Mouse (Mus musculus) E14TG2a.4 (cell line): ENCODE measurements around the gene Zfp365.

ENCODE experiments used
- H3K27me3 ChIP-seq: 2 replicates; pipeline ENCODE4 v1.6.1; 2014; ENCODE audit warnings: low read length, control low read depth; ENCODE audit not compliant: insufficient read depth
- H3K36me3 ChIP-seq: 2 replicates; pipeline ENCODE4 v1.6.1; 2014; ENCODE audit warnings: low read length, control low read depth; ENCODE audit not compliant: insufficient read depth
- H3K4me1 ChIP-seq: replicated peaks from 2 replicates; pipeline ENCODE4 v1.6.1; 2014; ENCODE audit warnings: low read depth, low read length, control low read depth
- H3K4me3 ChIP-seq: replicated peaks from 2 replicates; pipeline ENCODE4 v1.5.1; 2014; ENCODE audit warnings: mild to moderate bottlenecking, low read length
- H3K9me3 ChIP-seq: 2 replicates; pipeline ENCODE4 v1.6.1; 2014; ENCODE audit warnings: low read length, control low read depth
- CTCF ChIP-seq: conservative IDR thresholded peaks from 2 replicates; pipeline ENCODE4 v1.5.1; 2014; ENCODE audit warnings: low read length
- NANOG ChIP-seq: IDR thresholded peaks from 2 replicates; pipeline ENCODE4 v1.6.1; 2014; ENCODE audit warnings: borderline replicate concordance, low read length, mixed read lengths
- POU5F1 ChIP-seq: IDR thresholded peaks from 2 replicates; pipeline ENCODE4 v1.6.1; 2014; ENCODE audit warnings: low read length, borderline replicate concordance

Zfp365 gene

GRCm38 (mm10) chr10:67851079-67851478 is 61.4 kb downstream of the Zfp365 start:
- Histone ChIP-seq H3K4me1 (peaks cover 5% of the 10 kb centered on the region), H3K9me3 (peaks cover 18% of the 10 kb centered on the region), H3K4me3 (no peak overlapping the region), H3K27me3 (no peaks in the 10 kb centered on the region), H3K36me3 (no peaks in the 10 kb centered on the region)
- TF ChIP-seq NANOG (no peak), CTCF (no peak), POU5F1 (no peak)

- Histone ChIP-seq H3K4me1 (peaks cover 9% of the 10 kb centered on the region), H3K9me3 (no peaks in the 10 kb centered on the region), H3K4me3 (no peak overlapping the region), H3K27me3 (no peaks in the 10 kb centered on the region), H3K36me3 (no peaks in the 10 kb centered on the region)
- TF ChIP-seq CTCF: no peak
- no peak for TF ChIP-seq POU5F1
Observed at GRCm38 (mm10) chr10:67846016-67846650, 66.3 kb downstream of the Zfp365 start.

- no peaks in the 10 kb centered on the region for H3K9me3 ChIP-seq
- H3K4me3 ChIP-seq: no peak overlapping the region
- H3K36me3 ChIP-seq: no peaks in the 10 kb centered on the region
- H3K27me3 ChIP-seq: no peaks in the 10 kb centered on the region
- H3K4me1 ChIP-seq: peaks cover 9% of the 10 kb centered on the region
- no peak for TF ChIP-seq POU5F1
- no peak for TF ChIP-seq NANOG
- no peak for TF ChIP-seq CTCF
Observed at GRCm38 (mm10) chr10:67841596-67841995, 70.9 kb downstream of the Zfp365 start.

- Histone ChIP-seq H3K27me3 (no peaks in the 10 kb centered on the region), H3K4me3 (no peak overlapping the region), H3K9me3 (no peaks in the 10 kb centered on the region), H3K4me1 (peaks cover 1% of the 10 kb centered on the region), H3K36me3 (no peaks in the 10 kb centered on the region)
- TF ChIP-seq NANOG: no peak
- TF ChIP-seq CTCF: no peak
- TF ChIP-seq POU5F1: no peak
Observed at GRCm38 (mm10) chr10:67840735-67841134, 71.7 kb downstream of the Zfp365 start.

- H3K36me3 ChIP-seq: no peaks in the 10 kb centered on the region
- TF ChIP-seq POU5F1 (no peak), CTCF (no peak), NANOG (no peak)
- no peaks in the 10 kb centered on the region for H3K27me3 ChIP-seq
- no peak overlapping the region for H3K4me3 ChIP-seq
- H3K9me3 ChIP-seq: no peaks in the 10 kb centered on the region
- H3K4me1 ChIP-seq: no peaks in the 10 kb centered on the region
Observed at GRCm38 (mm10) chr10:67839156-67839555, 73.3 kb downstream of the Zfp365 start.

GRCm38 (mm10) chr10:67836426-67836825 is 76.0 kb downstream of the Zfp365 start:
- Histone ChIP-seq H3K9me3 (no peaks in the 10 kb centered on the region), H3K27me3 (no peaks in the 10 kb centered on the region), H3K36me3 (no peaks in the 10 kb centered on the region), H3K4me1 (no peaks in the 10 kb centered on the region), H3K4me3 (no peak overlapping the region)
- no peak for TF ChIP-seq POU5F1
- TF ChIP-seq NANOG: no peak
- TF ChIP-seq CTCF: no peak
